ENCODE assay signal across 7 mouse cellular contexts in the genomic region with DNA sequence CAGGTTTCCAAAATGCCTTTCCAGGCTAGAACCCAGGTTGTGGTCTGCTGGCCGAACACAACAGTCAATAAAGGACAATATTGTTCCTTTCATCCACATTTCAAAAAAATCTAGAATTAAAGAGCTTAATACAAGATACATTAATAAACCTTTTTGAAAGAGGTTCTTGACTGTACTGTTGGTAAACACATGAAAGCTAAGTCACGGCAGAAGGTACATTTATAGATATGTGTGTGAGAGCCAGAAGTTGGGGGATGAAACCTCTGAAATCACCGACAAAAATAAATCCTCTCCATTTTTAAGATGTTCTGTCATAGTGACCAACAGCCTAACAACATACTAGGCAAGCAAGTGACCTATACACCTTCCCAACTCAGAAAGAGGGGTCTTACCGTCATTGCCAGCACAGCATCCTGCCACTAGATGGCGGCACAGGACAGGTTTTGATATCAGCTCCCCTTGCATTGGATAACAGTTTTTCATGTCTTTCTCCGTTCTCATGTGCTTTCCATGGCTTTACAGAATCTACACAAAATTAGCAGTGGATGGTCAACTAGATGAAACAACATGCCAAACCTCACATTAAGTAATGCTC.
DNase-seq lines count a peak whose midpoint lies in the region; ATAC-seq and TF ChIP-seq lines count a peak whose summit lies in the region.

No protein-coding gene starts in this region.

- H3K27me3 ChIP-seq in intestine, embryonic 15.5 days (replicated peaks) = no peaks in the 10 kb centered on the region
- no peaks in the 10 kb centered on the region for H3K27me3 ChIP-seq in midbrain, embryonic 11.5 days (ENCODE audit: control insufficient read depth, insufficient read depth, low read length)

- no peaks in the 10 kb centered on the region for H3K4me1 ChIP-seq in intestine, embryonic 15.5 days (replicated peaks)
- H3K4me1 ChIP-seq in midbrain, embryonic 11.5 days (ENCODE audit: control insufficient read depth, insufficient read depth, low read length) = no peaks in the 10 kb centered on the region

- no peak overlapping the region for H3K27ac ChIP-seq in gastrocnemius, adult 2 months
- no peak overlapping the region for H3K27ac ChIP-seq in intestine, embryonic 15.5 days
- H3K27ac ChIP-seq in midbrain, embryonic 11.5 days (ENCODE audit: low read depth, low read length) = no peak overlapping the region

- 0 out of 2 replicates have a peak overlapping the region, but pooled peaks have one; percentile 26 for H3K4me2 ChIP-seq in intestine, embryonic 15.5 days (replicated peaks)
- H3K4me2 ChIP-seq in midbrain, embryonic 11.5 days = no peak overlapping the region

- H3K9me3 ChIP-seq in intestine, embryonic 15.5 days = no peaks in the 10 kb centered on the region
- H3K9me3 ChIP-seq in midbrain, embryonic 11.5 days (ENCODE audit: control insufficient read depth, low read length) = no peaks in the 10 kb centered on the region

- no peaks in the 10 kb centered on the region for H3K36me3 ChIP-seq in intestine, embryonic 15.5 days
- H3K36me3 ChIP-seq in midbrain, embryonic 11.5 days (ENCODE audit: control insufficient read depth, insufficient read depth, low read length) = no peaks in the 10 kb centered on the region

- H3K4me3 ChIP-seq in gastrocnemius, adult 2 months = no peak overlapping the region
- H3K4me3 ChIP-seq in intestine, embryonic 15.5 days (replicated peaks) = no peak overlapping the region
- no peak overlapping the region for H3K4me3 ChIP-seq in midbrain, embryonic 11.5 days (ENCODE audit: low read depth, low read length)

- WGBS in intestine, embryonic 15.5 days = 13% methylated on average over 6 of the region's 6 CpGs
- 13% methylated on average over 6 of the region's 6 CpGs for WGBS in midbrain, embryonic 11.5 days

- ATAC-seq in intestine, embryonic 15.5 days = peak; percentile 88
- ATAC-seq in midbrain, embryonic 11.5 days (ENCODE audit: low FRiP score) = peak; percentile 82

- no peak overlapping the region for H3K9ac ChIP-seq in intestine, embryonic 15.5 days
- H3K9ac ChIP-seq in midbrain, embryonic 11.5 days (ENCODE audit: low read length) = no peak overlapping the region

- peak; percentile 80 for DNase-seq in ZHBTc4 (ENCODE audit: low read depth, low spot score)
- peak; percentile 75 to 89 for DNase-seq in cerebellum, postnatal 25 days
- DNase-seq in gastrocnemius, adult 2 months = peak; percentile 79
- peak; percentile 76 to 83 for DNase-seq in left cerebral cortex, postnatal 25 days (ENCODE audit: low spot score in 2 of 2)
- peak; percentile 99 for DNase-seq in midbrain, embryonic 11.5 days (ENCODE audit: low spot score, missing footprints)
- peak; percentile 36 for DNase-seq in skeletal muscle tissue, adult 2 months (ENCODE audit: low read depth, low spot score)

- TF ChIP-seq CTCF in gastrocnemius, adult 2 months (IDR thresholded peaks at IDR 0.05) = peak; percentile 85

- intact Hi-C loops in gastrocnemius, adult 2 months (cut with DNase I) = loop anchor here (1.0 kb wide), 1 partner anchor 379 kb away; no protein-coding TSS in a partner anchor
- intact Hi-C loops in left cerebral cortex, postnatal 25 days (cut with DNase I) = loop anchor here (2.0 to 5.0 kb wide), 5 partner anchors 384 to 1537 kb away; no protein-coding TSS in a partner anchor

Comparison
In these comparisons a context has a peak if more than half of its experiments do, and no peak if none do; other contexts are left out.
1. DNase-seq: peak in every context shown above with its lines; median percentile 99 in midbrain, embryonic 11.5 days; 82 in cerebellum, postnatal 25 days; 80 in ZHBTc4; 80 in left cerebral cortex, postnatal 25 days; 79 in gastrocnemius, adult 2 months; 36 in skeletal muscle tissue, adult 2 months.